15 mouse cellular contexts compared by ENCODE assay signal in genomic region chr9:5343092-5343491, GRCm38 (mm10). TPM values are rescaled to one million over a fixed set of nuclear protein-coding genes. Genes with fewer than 3 reads are reported as not detected.
"Had no signal": no experiment of that assay in that cellular context is flagged by ENCODE, and none has a peak within 500 bp of the region (broad histone marks: within the 10 kb centered on the region; RNA-seq: fewer than 3 reads in every experiment).

No protein-coding gene starts in this region.

- H3K4me3 ChIP-seq: kidney, embryonic 15.5 days; limb, embryonic 12.5 days; midbrain, embryonic 13.5 days had no signal

- DNase-seq: kidney, adult 2 months; kidney, postnatal 14 days; layer of hippocampus, postnatal 36 days; lung, adult 18-20 months; lung, postnatal 36 days; right cerebral cortex, adult 18-20 months; right cerebral cortex, postnatal 25 days; thymus, adult 18-20 months; thymus, postnatal 14 days had no signal

- H3K27ac ChIP-seq: kidney, embryonic 15.5 days; limb, embryonic 12.5 days; midbrain, embryonic 13.5 days had no signal

- H3K36me3 ChIP-seq: kidney, embryonic 15.5 days; limb, embryonic 12.5 days; midbrain, embryonic 13.5 days had no signal

- H3K4me1 ChIP-seq: kidney, embryonic 15.5 days; limb, embryonic 12.5 days; midbrain, embryonic 13.5 days had no signal

- H3K27me3 ChIP-seq: kidney, embryonic 15.5 days; limb, embryonic 12.5 days; midbrain, embryonic 13.5 days had no signal

- ATAC-seq: intestine, embryonic 16.5 days; midbrain, embryonic 13.5 days had no signal

- H3K9ac ChIP-seq: kidney, embryonic 15.5 days; limb, embryonic 12.5 days; midbrain, embryonic 13.5 days had no signal

- H3K9me3 ChIP-seq: kidney, embryonic 15.5 days; limb, embryonic 12.5 days; midbrain, embryonic 13.5 days had no signal

RNA-seq across cellular contexts. Expression of gene Casp12, which starts 2.1 kb away (rescaled TPM):
- polyA plus RNA-seq: limb, embryonic 12.5 days had no signal

RNA-seq across cellular contexts. Expression of gene Casp4, which starts 34.5 kb away (rescaled TPM):
- total RNA-seq: midbrain, postnatal 0 days had no signal
- polyA plus RNA-seq: neural tube, embryonic 14.5 days had no signal
